Mouse (Mus musculus) urinary bladder, postnatal 36 days (tissue): ENCODE data around the gene Commd1.
A peak's percentile ranks its signal among the peaks of the same experiment; 100 is the strongest.

Source experiments
- DNase-seq, 2 experiments: peaks; one replicate each; pipeline ENCODE4 v3.0.0; 2022; ENCODE audit warnings: low spot score in 2 of 2, mixed read lengths in 1 of 2

The Commd1 gene

DNA sequence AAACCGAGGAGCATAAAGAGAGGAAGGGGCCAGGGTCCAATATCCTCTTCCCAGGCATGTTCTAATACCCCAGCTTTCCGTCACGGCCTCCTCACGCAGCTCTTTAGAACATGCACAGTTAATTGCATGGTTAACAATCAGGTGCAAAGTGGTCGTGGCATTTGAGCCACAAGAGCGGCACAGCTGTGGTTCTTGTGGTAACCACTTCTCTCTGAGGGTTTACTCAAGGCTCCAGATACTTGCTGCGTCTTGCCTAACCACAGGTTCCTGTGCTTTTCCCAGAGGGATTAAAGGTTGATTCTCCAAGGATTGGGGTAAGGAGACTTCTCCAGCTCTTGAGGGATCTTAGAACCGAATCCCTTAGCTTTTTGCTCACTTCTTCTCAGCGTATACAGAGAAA is 90.9 kb downstream of the Commd1 start:
- no peak for DNase-seq

DNA sequence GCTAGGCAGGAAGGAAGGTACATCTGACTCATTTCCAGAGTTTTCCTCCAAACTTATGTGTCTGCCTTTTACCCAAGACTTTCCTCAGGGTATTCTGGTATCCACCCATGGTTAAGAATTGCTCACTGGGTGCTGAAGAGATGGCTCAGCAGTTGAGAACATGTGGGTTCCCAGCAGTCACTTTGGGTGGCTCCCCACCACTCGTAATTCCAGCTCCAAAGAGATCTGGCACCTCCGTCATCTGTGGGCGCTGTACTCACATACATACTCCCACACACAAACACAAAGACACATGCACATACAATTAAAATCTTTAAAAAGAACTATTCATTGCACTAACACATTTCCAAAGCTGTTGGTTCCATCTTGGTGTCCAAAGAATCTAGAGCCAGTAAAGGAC is 93.0 kb downstream of the Commd1 start:
- DNase-seq: no peak

GRCm38 (mm10) chr11:22886991-22887390 is 95.2 kb downstream of the Commd1 start:
- DNase-seq: no peak

GRCm38 (mm10) chr11:22885350-22885749 is 96.8 kb downstream of the Commd1 start:
- DNase-seq: no peak

DNA sequence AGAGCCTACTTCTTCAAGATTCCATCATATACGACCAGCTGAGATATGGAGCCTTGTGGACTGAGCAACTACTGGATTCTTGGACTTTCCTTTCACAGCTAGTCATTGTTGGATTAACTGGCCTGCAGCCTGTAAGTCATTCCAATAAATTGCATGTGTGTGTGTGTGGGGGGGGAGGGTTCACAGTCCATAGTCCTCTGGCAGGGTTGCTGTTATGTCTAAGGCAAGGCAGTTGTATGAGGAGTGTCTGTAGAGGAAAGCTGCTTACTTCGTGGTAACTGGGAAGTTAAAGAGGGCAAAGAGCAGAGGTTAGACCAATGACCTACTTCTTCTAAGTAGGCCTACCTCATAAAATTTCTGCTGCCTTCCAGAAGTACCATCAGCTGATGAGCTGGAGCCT is 98.5 kb downstream of the Commd1 start:
- DNase-seq: no peak

- DNase-seq: no peak
These were observed 99.3 kb downstream of the Commd1 start for GRCm38 (mm10) chr11:22882926-22883325.

DNA sequence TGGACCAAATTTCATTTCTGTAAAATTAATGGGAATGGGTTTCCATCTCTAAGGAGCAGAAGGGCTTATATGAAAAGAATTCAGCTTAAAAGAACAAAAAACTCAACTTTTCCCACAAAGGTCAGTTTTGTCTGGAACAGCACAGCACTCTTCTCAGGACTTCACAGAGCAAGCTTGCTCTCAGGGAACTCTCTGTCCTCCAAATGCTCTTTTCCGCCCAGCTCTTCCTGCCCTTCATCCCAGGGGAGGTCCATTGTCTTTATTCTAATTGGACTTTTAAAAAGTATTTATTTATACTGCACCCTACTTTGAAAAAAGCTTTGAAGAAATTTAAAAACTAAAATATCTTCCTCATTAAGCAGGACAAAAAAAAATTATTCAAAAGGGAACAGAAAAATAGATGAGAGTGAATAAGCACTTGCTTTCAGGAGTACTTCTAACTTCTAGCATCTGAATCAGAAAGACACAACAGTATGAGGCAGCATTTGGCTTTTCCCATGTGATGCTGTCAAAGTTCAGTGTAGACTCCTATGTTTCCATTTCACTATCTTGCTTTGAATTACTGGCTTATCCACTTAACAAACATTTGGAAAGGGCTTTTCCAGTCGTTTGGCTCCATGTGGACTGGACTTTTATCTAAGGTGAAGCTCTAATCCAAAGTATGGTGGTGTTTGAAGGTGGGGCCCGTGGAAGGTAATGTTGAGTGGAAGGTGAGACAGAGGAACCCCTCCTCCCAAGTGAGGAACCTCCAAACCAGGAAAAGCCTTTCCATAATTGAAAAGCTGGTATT is 101.6 kb downstream of the Commd1 start:
- DNase-seq: no peak

- DNase-seq: no peak
These were observed 102.5 kb downstream of the Commd1 start for GRCm38 (mm10) chr11:22879645-22880044.

DNA sequence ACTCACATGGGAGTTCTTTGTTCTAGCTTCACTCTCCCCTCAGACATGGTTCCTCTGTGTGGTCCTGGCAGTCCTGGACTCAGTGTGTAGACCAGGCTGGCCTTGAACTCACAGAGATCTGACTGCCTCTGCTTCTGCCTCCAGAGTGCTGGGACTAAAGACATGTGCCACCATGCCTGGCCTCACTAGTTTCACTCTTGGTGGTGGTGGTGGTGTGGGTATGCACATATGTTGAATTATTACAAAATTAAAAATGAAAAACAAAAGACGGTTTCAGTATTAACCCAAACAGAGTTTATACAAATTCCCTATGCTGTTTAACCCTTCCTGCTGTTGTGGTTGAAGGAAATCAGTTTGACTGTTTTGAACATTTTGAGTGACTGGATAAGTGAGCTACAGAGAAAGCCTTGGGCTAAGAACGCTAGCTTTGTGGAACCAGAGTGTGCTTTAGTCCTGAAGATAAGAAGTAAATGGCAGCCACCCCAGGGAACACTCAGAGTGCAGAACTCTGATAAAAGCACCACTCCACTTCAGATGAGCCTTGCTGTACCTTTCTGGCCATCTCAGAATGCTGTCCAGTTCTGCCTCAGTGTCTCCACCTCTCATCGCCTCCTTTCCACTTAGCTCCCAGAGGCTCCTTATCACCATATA is 105.4 kb downstream of the Commd1 start:
- DNase-seq: no peak

DNA sequence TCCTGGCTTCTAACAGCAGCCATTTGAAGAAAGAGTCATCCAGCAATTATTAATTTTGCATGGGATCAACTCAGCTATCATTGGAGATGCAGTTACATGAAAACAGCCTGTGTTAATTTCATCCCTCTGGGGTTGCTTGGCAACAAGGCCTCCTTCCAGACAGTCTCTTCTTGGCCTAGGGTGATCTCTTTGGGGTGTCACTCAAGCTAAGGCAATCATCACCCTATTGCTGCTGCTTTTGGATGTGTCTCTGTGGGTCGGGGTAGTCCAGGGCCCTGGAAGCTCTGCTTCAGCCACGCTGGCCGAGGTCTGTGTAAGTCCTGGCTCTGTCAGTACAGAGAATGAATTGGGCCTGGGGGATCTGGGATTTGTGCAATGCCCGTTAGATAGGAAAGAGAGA is 106.9 kb downstream of the Commd1 start:
- no peak for DNase-seq

GRCm38 (mm10) chr11:22874747-22875146 is 107.4 kb downstream of the Commd1 start:
- DNase-seq: no peak

DNA sequence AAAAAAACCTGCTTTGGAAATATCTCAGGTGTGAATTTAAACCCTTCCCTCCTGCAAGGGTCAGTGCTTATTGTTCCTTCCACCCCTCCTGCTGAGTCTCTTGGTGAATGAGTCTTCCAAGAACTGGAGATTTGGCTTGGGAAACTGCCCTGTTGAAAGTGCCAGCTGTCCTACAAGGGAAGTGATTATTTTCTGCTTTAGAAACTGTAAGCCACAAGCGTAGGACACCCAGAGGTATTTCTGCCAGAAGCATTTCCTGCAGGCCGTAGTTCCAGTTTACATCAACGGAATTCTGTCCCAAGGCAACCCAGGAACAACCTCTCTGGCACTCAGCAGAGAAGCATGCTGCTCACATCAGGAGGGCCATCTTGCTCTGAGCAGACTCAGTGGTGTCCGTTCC is 108.8 kb downstream of the Commd1 start:
- DNase-seq: no peak

GRCm38 (mm10) chr11:22872307-22872680 is 109.9 kb downstream of the Commd1 start:
- no peak for DNase-seq

DNA sequence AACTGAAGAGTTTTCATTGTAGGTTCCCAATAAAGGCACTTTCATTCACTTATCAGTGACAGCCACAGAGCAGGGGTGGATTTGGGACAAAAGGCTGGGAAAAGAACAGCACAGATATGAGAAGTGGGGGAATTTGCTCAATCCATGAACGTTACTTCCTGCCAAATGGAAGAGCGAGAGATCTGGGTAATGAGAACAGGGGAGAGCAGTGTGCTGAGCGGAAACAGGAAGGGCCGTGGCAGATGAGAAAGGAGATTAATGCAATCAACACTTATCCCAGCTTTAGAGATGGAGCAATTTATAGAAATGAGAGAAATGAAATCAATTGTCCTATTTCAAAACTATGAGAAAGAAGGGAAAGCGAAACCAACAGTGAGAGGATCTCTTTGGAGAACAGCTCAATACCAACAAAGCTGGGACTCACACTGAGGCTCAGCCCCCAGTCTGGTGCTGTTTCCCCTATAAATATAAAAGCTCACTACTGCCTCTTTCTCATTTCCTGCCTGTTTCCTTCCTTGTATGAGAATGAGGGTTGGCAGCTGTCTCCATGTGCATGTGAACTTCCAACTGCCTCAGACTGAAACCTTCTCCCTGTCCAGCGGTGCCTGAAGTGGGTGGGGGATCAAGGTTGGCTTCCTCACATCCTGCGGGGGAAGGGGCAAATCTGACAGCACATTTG is 110.4 kb downstream of the Commd1 start:
- DNase-seq: no peak

GRCm38 (mm10) chr11:22868582-22868981 is 113.6 kb downstream of the Commd1 start:
- DNase-seq: no peak

- no peak for DNase-seq
These were observed 114.5 kb downstream of the Commd1 start for GRCm38 (mm10) chr11:22867691-22868090.

- DNase-seq: no peak
These were observed 116.4 kb downstream of the Commd1 start for GRCm38 (mm10) chr11:22865635-22866246.

DNA sequence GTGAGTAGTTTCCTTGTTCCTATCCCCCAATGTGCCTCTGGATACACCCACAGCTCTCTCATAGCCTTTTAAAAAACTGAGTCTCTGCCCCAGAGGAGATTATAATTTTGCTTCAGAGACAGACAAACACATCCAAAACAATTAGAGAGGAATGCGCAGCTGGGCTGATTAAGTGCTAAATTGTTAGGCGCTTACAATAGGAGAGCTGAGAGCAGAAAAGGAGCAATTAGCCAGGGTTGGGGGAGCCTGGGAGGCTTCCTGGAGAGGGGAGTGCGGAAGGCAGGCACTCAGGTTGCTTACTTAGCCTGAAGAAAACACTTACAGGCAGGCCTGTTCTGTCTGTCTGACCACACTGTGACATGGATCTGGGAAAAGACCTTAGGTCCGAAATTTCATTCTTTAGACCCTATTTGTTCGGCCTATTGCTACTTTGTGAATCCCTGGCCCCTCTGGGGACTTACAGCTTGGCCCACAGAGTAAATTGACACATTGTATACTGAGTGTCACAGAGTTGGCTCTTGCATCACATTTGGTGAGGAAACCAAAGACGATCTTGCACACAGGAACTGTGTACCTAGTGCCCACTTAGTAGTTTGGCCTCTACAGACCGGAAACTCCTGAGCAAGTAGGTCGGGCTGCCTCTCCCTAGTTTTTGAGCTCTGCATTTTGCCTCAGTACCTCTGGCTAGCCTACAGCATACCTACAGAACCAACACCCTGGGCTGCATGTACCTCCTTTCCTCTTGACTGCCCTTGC is 117.7 kb downstream of the Commd1 start:
- DNase-seq: no peak

GRCm38 (mm10) chr11:22863581-22863980 is 118.6 kb downstream of the Commd1 start:
- no peak for DNase-seq

- no peak for DNase-seq
These were observed 120.9 kb downstream of the Commd1 start for GRCm38 (mm10) chr11:22861315-22861714.

GRCm38 (mm10) chr11:22860335-22861227 is 121.6 kb downstream of the Commd1 start, which contains the start of gene B3gnt2:
Gene B3gnt2, minus strand, starts transcription at chr11:22860961.
- DNase-seq: peak; percentile 58 to 66
